ENCODE assay signal across 1 mouse cellular context in genomic region chrX:73782227-73782626, GRCm38 (mm10).
TF ChIP-seq lines count a peak whose summit lies in the region.

No protein-coding gene starts in this region.

TF ChIP-seq in CH12.LX, 34 proteins besides CTCF, POLR2A, EP300 and RAD21:
- TF ChIP-seq POLR2AphosphoS2 (IDR thresholded peaks at IDR 0.05; ENCODE audit: low read depth, low read length) (no peak), USF1 (IDR thresholded peaks at IDR 0.05; ENCODE audit: low read depth, low read length) (no peak), IRF4 (IDR thresholded peaks at IDR 0.05; ENCODE audit: low read depth, low read length) (peak; percentile 40; the same call in 1 of the 2 replicates)
TF ChIP-seq in CH12.LX: peak in this region for 1.
